Mouse (Mus musculus) hindbrain, embryonic 12.5 days (tissue): ENCODE measurements at regions not wholly inside any gene's neighbourhood (a gene's known extent, or its start where the extent isn't known, plus 50 kb on each side); places are given as distances from the start of the nearest gene placed in this dataset.

ENCODE experiments used
- ATAC-seq: fragments of 200-750 bp; cut with Nextera tagmentation; 2 replicates; pipeline ENCODE4 v1.8.0; 2017; ENCODE audit warnings: moderate TSS enrichment; ENCODE audit not compliant: low FRiP score
- H3K27ac ChIP-seq: fragments of 300-500 bp; sonication (generic); 2 replicates; pipeline ENCODE4 v1.5.1; 2016; ENCODE audit warnings: mild to moderate bottlenecking
- H3K27me3 ChIP-seq: fragments of 300-500 bp; sonication (generic); 2 replicates; pipeline ENCODE4 v1.6.1; 2016; ENCODE audit warnings: mild to moderate bottlenecking
- H3K36me3 ChIP-seq: fragments of 300-500 bp; sonication (generic); 2 replicates; pipeline ENCODE4 v1.6.1; 2016; ENCODE audit warnings: mild to moderate bottlenecking
- H3K4me1 ChIP-seq: fragments of 300-500 bp; sonication (generic); 2 replicates; pipeline ENCODE4 v1.6.1; 2016
- H3K4me2 ChIP-seq: fragments of 300-500 bp; sonication (generic); replicated peaks from 2 replicates; pipeline ENCODE4 v1.6.1; 2016; ENCODE audit warnings: mild to moderate bottlenecking
- H3K4me3 ChIP-seq: fragments of 300-500 bp; sonication (generic); 2 replicates; pipeline ENCODE4 v1.5.1; 2016; ENCODE audit warnings: mild to moderate bottlenecking
- H3K9ac ChIP-seq: fragments of 300-500 bp; sonication (generic); 2 replicates; pipeline ENCODE4 v1.6.1; 2016; ENCODE audit warnings: mild to moderate bottlenecking, moderate library complexity
- H3K9me3 ChIP-seq: fragments of 300-500 bp; sonication (generic); replicated peaks from 2 replicates; pipeline ENCODE4 v1.6.1; 2016; ENCODE audit warnings: mild to moderate bottlenecking
- WGBS: fragments of 180-500 bp; shearing (Covaris S2); methylation state at CpG from one replicate; pipeline ENCODE4 v1.1.7; 2016; 5-methylcytosine and 5-hydroxymethylcytosine counted together

DNA sequence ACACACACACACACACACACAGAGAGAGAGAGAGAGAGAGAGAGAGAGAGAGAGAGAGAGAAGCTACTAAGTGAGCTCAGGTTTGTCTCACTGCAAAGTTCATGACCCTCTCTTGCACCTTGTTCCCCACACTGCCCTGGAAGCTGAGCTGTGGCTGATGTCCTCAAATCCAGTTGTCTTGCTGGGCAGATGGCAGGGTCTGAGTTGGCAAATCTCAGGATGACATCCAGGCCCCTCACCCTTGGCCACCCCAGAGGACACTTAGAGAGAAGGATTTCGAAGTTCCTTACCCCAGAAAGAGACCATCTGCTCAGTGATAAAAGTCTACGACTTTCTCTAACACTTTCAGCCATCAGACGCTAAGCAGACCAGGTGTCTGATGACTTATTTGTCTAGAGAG, 160.1 kb upstream of the Nlrp1b start:
- H3K27ac ChIP-seq, result no peak overlapping the region
- H3K4me2 ChIP-seq, result no peak overlapping the region
- no peak overlapping the region for H3K9ac ChIP-seq
- H3K27me3 ChIP-seq, result no peaks in the 10 kb centered on the region
- no peaks in the 10 kb centered on the region for H3K36me3 ChIP-seq
- 82% methylated on average over 3 of the region's 3 CpGs for WGBS
- peaks cover 9% of the 10 kb centered on the region for H3K4me1 ChIP-seq
- H3K4me3 ChIP-seq, result no peak overlapping the region
- no peaks in the 10 kb centered on the region for H3K9me3 ChIP-seq
- ATAC-seq, result no peak

DNA sequence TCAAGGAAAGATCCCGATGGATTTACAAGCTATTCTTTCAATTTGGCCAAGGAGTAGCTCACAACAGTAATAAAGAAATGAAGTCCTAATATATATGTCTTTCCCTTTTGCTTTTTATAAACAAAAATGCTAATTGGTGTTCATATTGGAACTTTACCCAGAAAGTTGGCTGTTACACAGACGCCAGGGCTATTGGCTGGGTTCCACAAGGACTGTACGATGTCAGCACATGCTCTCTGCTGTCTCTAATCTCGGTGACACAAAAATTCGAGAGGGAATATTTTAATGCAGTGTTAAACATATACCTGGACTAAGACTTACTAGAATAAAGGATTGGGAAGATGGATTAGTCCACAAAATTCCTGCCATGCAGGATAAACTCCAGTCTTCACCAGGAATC, 162.9 kb upstream of the Nlrp1b start:
- Histone ChIP-seq H3K4me3 (no peak overlapping the region), H3K9me3 (no peaks in the 10 kb centered on the region), H3K27me3 (no peaks in the 10 kb centered on the region), H3K9ac (no peak overlapping the region), H3K27ac (no peak overlapping the region), H3K36me3 (no peaks in the 10 kb centered on the region), H3K4me1 (peaks cover 9% of the 10 kb centered on the region), H3K4me2 (no peak overlapping the region)
- 87% methylated on average over 5 of the region's 5 CpGs for WGBS
- ATAC-seq, result no peak

DNA sequence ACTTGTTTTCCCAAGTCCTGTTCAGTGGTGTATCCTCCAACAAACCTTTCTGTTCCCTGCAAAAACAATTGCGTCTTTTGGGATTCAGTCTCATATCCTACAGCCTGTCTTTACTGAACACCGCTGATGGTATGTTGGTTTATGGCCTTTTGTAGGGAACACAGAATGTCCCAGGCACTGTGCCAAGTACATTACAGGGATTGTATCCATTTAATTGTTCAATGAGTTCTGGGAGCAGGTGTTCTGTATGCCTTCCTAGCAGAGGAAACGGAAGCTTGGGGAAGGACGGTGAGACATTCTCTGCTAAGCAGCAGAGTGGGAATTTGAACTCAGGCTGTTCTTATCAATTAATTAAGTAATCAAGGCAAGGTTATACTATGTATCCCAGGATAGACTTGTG, 164.5 kb upstream of the Nlrp1b start:
- ATAC-seq, result no peak
- H3K27ac ChIP-seq, result no peak overlapping the region
- no peaks in the 10 kb centered on the region for H3K4me1 ChIP-seq
- H3K9ac ChIP-seq, result no peak overlapping the region
- H3K36me3 ChIP-seq, result no peaks in the 10 kb centered on the region
- 60% methylated on average over 4 of the region's 4 CpGs for WGBS
- no peak overlapping the region for H3K4me3 ChIP-seq
- H3K4me2 ChIP-seq, result no peak overlapping the region
- no peaks in the 10 kb centered on the region for H3K27me3 ChIP-seq
- H3K9me3 ChIP-seq, result no peaks in the 10 kb centered on the region

DNA sequence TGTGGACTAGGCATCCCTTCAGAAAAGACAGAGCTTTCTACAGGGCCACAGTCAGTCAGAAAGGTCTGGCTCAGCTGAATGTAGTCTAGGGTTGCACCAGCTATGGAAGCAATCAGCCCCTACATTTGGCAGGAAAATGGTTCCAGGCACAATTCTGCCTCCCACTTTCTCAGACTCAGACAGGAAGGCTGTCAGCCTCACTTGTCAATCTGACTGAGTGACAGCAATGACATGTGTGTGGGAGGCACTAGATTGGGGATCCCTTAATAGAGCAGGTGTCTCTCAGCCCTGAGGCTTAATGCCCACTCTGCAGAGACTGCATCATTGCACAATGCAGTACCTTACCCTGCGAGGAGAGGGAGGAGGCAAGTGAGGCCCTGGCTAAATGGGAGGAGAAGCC, 165.1 kb upstream of the Nlrp1b start:
- no peaks in the 10 kb centered on the region for H3K27me3 ChIP-seq
- H3K9ac ChIP-seq, result no peak overlapping the region
- no peak overlapping the region for H3K27ac ChIP-seq
- H3K9me3 ChIP-seq, result no peaks in the 10 kb centered on the region
- H3K4me3 ChIP-seq, result no peak overlapping the region
- no peak for ATAC-seq
- WGBS, result 68% methylated on average over 1 of the region's 1 CpGs
- no peaks in the 10 kb centered on the region for H3K36me3 ChIP-seq
- H3K4me2 ChIP-seq, result no peak overlapping the region
- no peaks in the 10 kb centered on the region for H3K4me1 ChIP-seq

DNA sequence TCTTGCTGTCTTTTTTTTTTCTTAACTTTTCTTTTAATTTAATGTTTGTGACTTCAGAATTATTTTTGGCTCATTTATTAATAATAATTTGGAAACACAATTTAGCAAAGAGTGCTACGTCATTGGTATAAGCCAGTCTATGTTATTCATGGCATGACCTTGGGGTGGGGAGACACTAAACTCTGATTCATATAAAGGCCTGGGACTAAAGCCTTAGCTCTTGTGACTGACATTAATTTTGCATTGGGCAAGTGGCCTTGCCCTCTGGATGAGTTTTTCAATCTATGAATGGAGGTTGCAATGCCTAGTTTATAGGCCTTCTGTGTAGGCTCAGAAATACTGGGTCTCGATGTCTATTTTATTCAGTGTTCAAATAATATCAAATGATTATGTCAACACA, 169.8 kb upstream of the Nlrp1b start:
- no peaks in the 10 kb centered on the region for H3K4me1 ChIP-seq
- WGBS, result 93% methylated on average over 2 of the region's 2 CpGs

DNA sequence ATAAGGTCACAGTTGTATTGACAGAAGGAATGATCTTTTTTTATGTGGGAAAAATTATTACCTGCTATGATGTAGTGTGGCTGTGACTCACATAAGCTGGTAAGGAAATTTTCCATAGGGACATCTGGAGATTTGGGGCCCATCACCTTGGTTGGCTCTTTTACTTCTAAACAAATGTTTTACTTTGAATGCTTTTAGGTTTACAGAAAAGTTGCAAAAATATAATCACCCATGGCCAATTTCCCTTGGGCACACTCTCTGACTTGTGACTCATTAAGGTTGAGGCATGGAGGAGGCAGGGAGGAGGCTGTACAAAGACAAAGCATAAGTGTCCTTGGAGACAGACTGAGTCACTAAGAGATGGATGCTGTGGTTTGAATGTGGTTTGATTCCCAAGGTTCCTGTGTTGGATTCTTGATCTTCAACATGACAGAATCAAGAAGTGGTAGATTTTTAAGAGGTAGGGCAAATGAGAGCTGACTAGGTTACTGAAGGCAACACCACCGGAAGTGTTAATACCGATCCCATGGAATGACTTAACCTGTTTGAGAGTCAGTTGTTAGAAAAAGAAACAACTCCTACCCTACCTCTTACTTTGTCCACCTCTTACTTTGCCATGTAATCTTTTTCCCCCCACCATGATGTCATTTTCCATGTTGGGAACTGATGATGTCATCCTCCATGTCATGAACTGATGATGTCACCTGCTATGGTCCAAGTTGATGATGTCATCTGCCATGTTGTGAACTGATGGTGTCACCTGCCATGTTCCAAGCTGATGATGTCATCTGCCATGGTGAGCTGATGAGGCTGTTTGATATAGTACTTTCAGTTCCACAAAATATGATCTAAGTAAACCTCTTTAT, 171.1 kb upstream of the Nlrp1b start:
- no peak overlapping the region for H3K27ac ChIP-seq
- no peak for ATAC-seq

More for the DNA sequence above, 169.8 kb upstream of the Nlrp1b start:
- Histone ChIP-seq H3K27me3 (no peaks in the 10 kb centered on the region), H3K36me3 (no peaks in the 10 kb centered on the region), H3K4me2 (no peak overlapping the region), H3K9ac (no peak overlapping the region), H3K27ac (no peak overlapping the region), H3K4me3 (no peak overlapping the region), H3K9me3 (no peaks in the 10 kb centered on the region)
- no peak for ATAC-seq

DNA sequence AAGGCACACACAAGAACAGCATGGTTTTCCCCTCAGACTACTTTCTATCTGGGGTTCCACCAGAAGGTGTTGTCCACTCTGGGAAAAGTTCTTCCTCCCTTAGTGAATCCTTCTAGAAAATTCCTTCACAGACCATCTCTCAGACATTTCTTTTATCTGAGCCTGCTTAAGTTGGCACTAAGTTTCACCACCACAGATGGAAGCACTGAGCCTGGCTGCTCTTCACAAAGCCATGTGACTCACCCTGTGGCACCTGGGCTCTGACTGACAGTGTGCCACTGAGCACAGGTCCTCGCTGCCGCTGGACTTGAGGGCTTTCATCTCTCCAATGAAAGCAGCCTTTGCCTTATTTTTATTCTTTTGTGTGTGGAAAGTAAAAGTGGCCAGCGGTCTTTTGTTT, 173.8 kb upstream of the Nlrp1b start:
- H3K36me3 ChIP-seq, result no peaks in the 10 kb centered on the region
- no peak overlapping the region for H3K27ac ChIP-seq
- H3K9me3 ChIP-seq, result no peaks in the 10 kb centered on the region
- no peaks in the 10 kb centered on the region for H3K4me1 ChIP-seq
- H3K9ac ChIP-seq, result no peak overlapping the region
- ATAC-seq, result no peak
- no peak overlapping the region for H3K4me3 ChIP-seq
- H3K27me3 ChIP-seq, result no peaks in the 10 kb centered on the region
- WGBS, result 86% methylated on average over 3 of the region's 3 CpGs
- H3K4me2 ChIP-seq, result no peak overlapping the region

More for the DNA sequence above, 171.1 kb upstream of the Nlrp1b start:
- Histone ChIP-seq H3K4me2 (no peak overlapping the region), H3K36me3 (no peaks in the 10 kb centered on the region), H3K27me3 (no peaks in the 10 kb centered on the region), H3K9me3 (no peaks in the 10 kb centered on the region), H3K9ac (no peak overlapping the region), H3K4me3 (no peak overlapping the region), H3K4me1 (no peaks in the 10 kb centered on the region)
- 92% methylated on average over 2 of the region's 2 CpGs for WGBS

DNA sequence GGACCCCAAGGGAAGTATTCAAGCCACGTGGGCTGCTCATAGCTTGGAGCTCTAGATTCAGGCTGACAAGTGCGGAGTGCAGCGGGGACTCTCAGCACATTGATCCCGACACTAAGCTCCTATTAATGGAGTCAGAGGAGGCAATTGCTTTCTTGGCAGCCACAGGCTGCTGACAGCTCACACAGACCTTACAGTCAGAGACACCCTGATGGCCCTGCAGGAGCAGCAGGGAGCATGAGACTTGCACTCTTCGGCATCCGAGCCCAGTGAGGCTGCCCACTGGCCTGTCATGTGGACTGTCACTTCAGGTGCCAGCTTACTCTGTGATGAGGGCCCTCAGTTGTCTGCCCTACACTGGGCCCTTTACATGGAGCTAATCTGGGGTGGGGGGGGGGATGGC, 176.5 kb upstream of the Nlrp1b start:
- WGBS, result 66% methylated on average over 6 of the region's 6 CpGs

DNA sequence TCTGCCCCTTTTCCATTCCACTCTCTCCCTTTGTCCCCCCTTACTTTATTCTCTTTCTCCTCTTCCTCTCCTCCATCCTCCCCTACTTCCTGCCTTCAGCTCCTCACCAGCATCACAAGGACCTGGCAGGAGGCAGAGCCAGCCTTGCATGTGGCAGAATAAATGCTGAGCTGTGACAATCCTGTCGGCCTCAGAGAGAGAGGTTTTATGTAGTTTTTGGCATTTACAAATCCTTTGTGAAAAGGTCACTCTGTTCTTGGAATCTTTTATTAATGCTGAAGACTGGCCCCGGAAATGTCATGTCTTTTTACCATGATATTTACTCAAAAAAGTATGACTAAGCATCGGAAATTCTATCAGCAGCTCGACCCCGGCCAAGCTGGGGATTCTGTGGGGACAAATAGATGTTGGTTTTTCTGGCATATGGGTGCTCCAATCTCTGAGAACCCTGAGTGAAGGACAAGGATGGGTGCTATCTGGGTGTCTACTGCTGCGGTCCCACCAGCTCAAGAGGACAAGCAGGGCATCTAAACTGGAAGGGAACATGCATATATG, 178.8 kb upstream of the Nlrp1b start:
- Histone ChIP-seq H3K4me3 (no peak overlapping the region), H3K27me3 (no peaks in the 10 kb centered on the region), H3K36me3 (no peaks in the 10 kb centered on the region), H3K9ac (no peak overlapping the region), H3K27ac (no peak overlapping the region), H3K9me3 (no peaks in the 10 kb centered on the region), H3K4me2 (no peak overlapping the region), H3K4me1 (peaks cover 2% of the 10 kb centered on the region; the same call in 1 of the 2 replicates)
- ATAC-seq, result no peak
- WGBS, result 90% methylated on average over 6 of the region's 6 CpGs

More for the DNA sequence above, 176.5 kb upstream of the Nlrp1b start:
- Histone ChIP-seq H3K4me1 (no peaks in the 10 kb centered on the region), H3K27me3 (no peaks in the 10 kb centered on the region), H3K4me3 (no peak overlapping the region), H3K36me3 (no peaks in the 10 kb centered on the region), H3K9ac (no peak overlapping the region), H3K9me3 (no peaks in the 10 kb centered on the region), H3K4me2 (no peak overlapping the region), H3K27ac (no peak overlapping the region)
- ATAC-seq, result no peak

DNA sequence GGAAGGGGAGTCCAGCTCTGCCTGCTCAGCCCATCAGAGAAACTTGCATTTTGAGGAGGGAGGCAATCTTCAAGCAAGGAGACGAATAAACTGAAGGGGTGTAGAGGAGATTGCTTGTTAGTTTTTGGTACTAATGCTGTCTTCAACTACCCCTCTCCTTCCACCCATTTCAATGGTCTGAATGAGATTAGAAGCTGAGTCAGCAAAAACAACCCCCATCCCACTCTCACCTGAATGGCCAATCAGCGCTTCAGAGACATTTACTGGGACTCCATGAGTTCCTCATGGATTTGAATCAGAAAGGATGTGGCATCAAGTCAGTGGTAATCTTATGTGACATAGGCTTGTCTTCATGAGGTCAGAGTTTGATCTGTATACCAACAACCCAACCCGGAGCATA, 180.0 kb upstream of the Nlrp1b start:
- Histone ChIP-seq H3K36me3 (no peaks in the 10 kb centered on the region), H3K9ac (no peak overlapping the region), H3K27ac (no peak overlapping the region), H3K4me3 (no peak overlapping the region), H3K4me1 (peaks cover 12% of the 10 kb centered on the region), H3K9me3 (no peaks in the 10 kb centered on the region), H3K4me2 (no peak overlapping the region), H3K27me3 (no peaks in the 10 kb centered on the region)
- WGBS, result 92% methylated on average over 3 of the region's 3 CpGs
- ATAC-seq, result no peak

DNA sequence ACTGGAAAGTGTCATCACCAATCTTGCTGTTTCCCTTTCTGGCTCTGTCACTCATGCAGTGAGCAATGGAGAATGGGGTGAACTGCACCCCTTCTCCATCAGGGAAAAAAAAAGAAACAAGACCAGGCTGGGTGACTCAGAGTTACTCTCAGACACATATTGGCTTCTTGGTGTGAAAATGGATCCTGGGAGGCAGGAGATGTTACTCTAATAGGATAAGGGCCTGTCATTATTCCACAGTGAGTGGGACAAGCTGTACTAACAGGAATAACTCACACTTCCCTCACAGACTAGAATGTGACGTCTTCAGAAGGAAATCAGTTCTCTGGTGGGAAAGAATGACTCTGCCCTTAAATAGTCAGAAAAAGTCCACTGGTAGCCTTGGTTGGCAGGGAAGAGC, 181.4 kb upstream of the Nlrp1b start:
- Histone ChIP-seq H3K4me2 (no peak overlapping the region), H3K4me1 (peaks cover 12% of the 10 kb centered on the region), H3K4me3 (no peak overlapping the region), H3K9me3 (no peaks in the 10 kb centered on the region), H3K27me3 (no peaks in the 10 kb centered on the region), H3K27ac (no peak overlapping the region), H3K36me3 (no peaks in the 10 kb centered on the region), H3K9ac (no peak overlapping the region)
- 85% methylated on average over 1 of the region's 1 CpGs for WGBS
- ATAC-seq, result no peak

DNA sequence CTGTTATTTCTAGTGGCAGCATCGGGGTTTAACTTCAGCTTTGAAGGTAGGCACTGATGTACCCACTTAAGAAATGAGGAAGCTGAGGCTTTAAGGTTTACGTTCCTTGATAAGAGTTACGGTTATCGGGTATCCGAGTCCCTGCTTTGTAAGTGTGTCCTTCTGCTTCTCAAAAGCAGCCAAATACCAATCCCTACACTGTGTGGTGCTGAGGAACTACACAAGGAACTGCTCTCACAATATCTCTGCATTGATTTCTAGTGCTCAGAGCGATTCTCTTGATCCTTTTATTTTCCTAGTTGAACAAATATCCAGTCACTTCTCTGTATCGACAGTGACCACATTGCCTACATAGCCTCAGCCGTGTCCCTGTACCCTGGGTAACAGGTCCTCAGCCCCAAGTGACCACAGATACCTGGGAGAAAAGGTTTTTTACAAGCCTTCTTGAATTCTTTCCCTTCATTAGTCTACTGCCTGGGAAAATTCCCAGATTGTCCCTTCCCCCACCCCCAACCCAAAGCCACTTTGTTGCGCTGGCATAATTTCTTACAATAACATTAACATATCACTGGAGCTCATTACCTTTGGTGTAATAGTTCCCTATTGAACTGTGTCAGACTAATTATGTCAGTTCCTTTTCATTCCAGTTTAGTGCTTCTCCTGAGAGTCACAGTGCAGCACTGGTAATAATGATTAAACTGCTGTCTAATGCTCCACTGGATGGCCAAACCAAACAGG, 184.0 kb upstream of the Nlrp1b start:
- WGBS, result 63% methylated on average over 9 of the region's 9 CpGs
- peaks cover 12% of the 10 kb centered on the region for H3K4me1 ChIP-seq
- H3K27me3 ChIP-seq, result no peaks in the 10 kb centered on the region
- no peak overlapping the region for H3K4me2 ChIP-seq
- H3K9ac ChIP-seq, result no peak overlapping the region
- H3K27ac ChIP-seq, result peak overlapping the region; percentile 55
- H3K4me3 ChIP-seq, result no peak overlapping the region
- peak; percentile 88 for ATAC-seq
- H3K36me3 ChIP-seq, result no peaks in the 10 kb centered on the region
- H3K9me3 ChIP-seq, result no peaks in the 10 kb centered on the region
